Mouse (Mus musculus): Measurements from ENCODE around the gene Sorl1. TPM values are rescaled to one million over a fixed set of nuclear protein-coding genes. Genes with fewer than 3 reads are reported as not detected.

Sorl1 gene
- polyA plus RNA-seq, 1 experiment from 2014 or later: 13.3 TPM

DNA sequence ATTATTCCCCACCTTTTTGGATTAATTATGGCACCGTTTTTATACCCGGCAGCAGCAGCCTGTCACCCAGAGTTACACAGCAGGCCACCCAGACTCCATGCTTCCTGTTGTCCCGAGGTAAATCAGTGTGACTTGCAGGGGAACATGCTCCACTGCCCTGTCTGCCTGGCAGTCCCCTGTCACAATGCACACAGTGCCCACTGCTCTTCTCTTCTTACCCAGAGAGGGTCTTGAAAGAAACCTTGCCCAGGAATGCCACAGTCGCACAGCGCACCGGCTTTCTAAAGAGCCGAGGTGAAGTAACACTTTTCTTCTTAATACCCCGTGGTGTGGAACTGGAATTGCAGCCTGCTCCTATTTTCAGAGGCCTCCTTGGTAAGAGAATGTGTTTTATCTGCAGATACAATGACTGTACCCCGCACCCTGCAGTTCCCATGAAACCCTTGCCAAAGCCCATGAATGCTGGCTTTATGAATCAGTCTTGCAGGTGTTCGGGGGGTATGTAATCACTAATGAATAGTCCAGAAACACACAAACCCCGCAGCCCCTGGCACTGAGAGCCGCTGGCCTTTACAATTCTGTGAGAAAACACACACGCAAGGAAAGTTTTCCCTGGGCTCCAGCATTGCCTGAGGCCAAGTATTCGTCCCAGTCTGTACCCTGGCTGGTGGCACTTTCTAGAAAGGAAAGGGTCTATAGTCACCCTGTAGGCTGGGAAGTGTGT lies 205.3 kb downstream of the Sorl1 start:
- Histone ChIP-seq H3K27ac (replicated peaks) (peak overlapping the region; percentile 74), H3K36me3 (no peaks in the 10 kb centered on the region), H3K4me2 (no peak overlapping the region), H3K4me1 (peaks cover 23% of the 10 kb centered on the region), H3K27me3 (replicated peaks) (no peaks in the 10 kb centered on the region), H3K9ac (replicated peaks) (no peak overlapping the region), H3K9me3 (replicated peaks) (no peaks in the 10 kb centered on the region), H3K4me3 (replicated peaks) (no peak overlapping the region)
- peak; percentile 67 for ATAC-seq (ENCODE audit: low FRiP score)
- WGBS: 23% methylated on average over 14 of the region's 14 CpGs

GRCm38 (mm10) chr9:41918155-41918554 lies 205.9 kb downstream of the Sorl1 start:
- Histone ChIP-seq H3K4me1 (peaks cover 23% of the 10 kb centered on the region), H3K9me3 (replicated peaks) (no peaks in the 10 kb centered on the region), H3K4me3 (replicated peaks) (no peak overlapping the region), H3K9ac (replicated peaks) (no peak overlapping the region), H3K27ac (replicated peaks) (peak overlapping the region; percentile 74), H3K4me2 (no peak overlapping the region), H3K36me3 (no peaks in the 10 kb centered on the region), H3K27me3 (replicated peaks) (no peaks in the 10 kb centered on the region)
- WGBS: 40% methylated on average over 4 of the region's 4 CpGs
- no peak for ATAC-seq (ENCODE audit: low FRiP score)

- H3K9ac ChIP-seq (replicated peaks): no peak overlapping the region
- H3K4me3 ChIP-seq (replicated peaks): no peak overlapping the region
- H3K4me1 ChIP-seq: peaks cover 28% of the 10 kb centered on the region
- ATAC-seq (ENCODE audit: low FRiP score): no peak
- H3K27ac ChIP-seq (replicated peaks): peak overlapping the region; percentile 10; the same call in 1 of the 2 replicates
- H3K4me2 ChIP-seq: no peak overlapping the region
- WGBS: 50% methylated on average over 8 of the region's 8 CpGs
- H3K36me3 ChIP-seq: no peaks in the 10 kb centered on the region
- H3K27me3 ChIP-seq (replicated peaks): no peaks in the 10 kb centered on the region
- no peaks in the 10 kb centered on the region for H3K9me3 ChIP-seq (replicated peaks)
These were observed 208.5 kb downstream of the Sorl1 start for GRCm38 (mm10) chr9:41915571-41915970.

Other genes starting within 250 kb of the Sorl1 start
- gene Sc5d, start 140.0 kb upstream of the Sorl1 start, polyA plus RNA-seq (2015; fragmentation: Nextera tagmentation; extraction: Ambion mirVana): 72.3 and 79.0 TPM in 2 replicates